12 mouse cellular contexts compared by ENCODE assay signal in genomic region chr14:86926827-86927226, GRCm38 (mm10).
"Had no signal": no experiment of that assay in that cellular context is flagged by ENCODE, and none has a peak within 500 bp of the region (broad histone marks: within the 10 kb centered on the region; RNA-seq: fewer than 3 reads in every experiment).

No protein-coding gene starts in this region.

- H3K27ac ChIP-seq: kidney, embryonic 15.5 days; left cerebral cortex, adult 2 months; liver, embryonic 13.5 days had no signal

- H3K9me3 ChIP-seq: kidney, embryonic 15.5 days; liver, embryonic 13.5 days had no signal

- H3K4me2 ChIP-seq: kidney, embryonic 15.5 days; liver, embryonic 13.5 days had no signal

- H3K4me3 ChIP-seq: kidney, embryonic 15.5 days; left cerebral cortex, adult 2 months; liver, embryonic 13.5 days had no signal

- H3K36me3 ChIP-seq: kidney, embryonic 15.5 days; liver, embryonic 13.5 days had no signal

- H3K27me3 ChIP-seq: kidney, embryonic 15.5 days; liver, embryonic 13.5 days had no signal

- H3K4me1 ChIP-seq: kidney, embryonic 15.5 days; liver, embryonic 13.5 days had no signal

- DNase-seq: kidney, adult 8-10 months; kidney, postnatal 10 days; kidney, postnatal 36 days; layer of hippocampus, postnatal 36 days; liver, embryonic 13.5 days; lung, adult 2 months; lung, postnatal 14 days; lung, postnatal 4 days; thymus, adult 18-20 months; thymus, postnatal 36 days had no signal

- H3K9ac ChIP-seq: kidney, embryonic 15.5 days; liver, embryonic 13.5 days had no signal
